Mouse (Mus musculus) intestine, embryonic 14.5 days (tissue): ENCODE results near the gene Hlcs. TPM values are rescaled to one million over a fixed set of nuclear protein-coding genes. Genes with fewer than 3 reads are reported as not detected.
"Not testable (repeated sequence)": the region's sequence is repeated elsewhere in the genome, so short reads cannot be mapped to it uniquely, and the experiment has no call there.

ENCODE experiments used
- ATAC-seq: fragments of 200-750 bp; cut with Nextera tagmentation; replicated peaks from 2 replicates; pipeline ENCODE4 v1.8.0; 2017; ENCODE audit warnings: low read depth, moderate number of reproducible peaks, moderate TSS enrichment, moderate library complexity; ENCODE audit not compliant: low FRiP score, low TSS enrichment
- DNase-seq: peaks from one replicate; pipeline ENCODE4 v3.0.0-alpha.2; 2018; ENCODE audit warnings: low spot score
- H3K27ac ChIP-seq: fragments of 300-500 bp; sonication (generic); 2 replicates; pipeline ENCODE4 v1.5.1; 2014; ENCODE audit warnings: low read depth, mild to moderate bottlenecking, control low read depth
- H3K27me3 ChIP-seq: fragments of 300-500 bp; sonication (generic); replicated peaks from 2 replicates; pipeline ENCODE4 v1.6.1; 2014; ENCODE audit warnings: low read length, control low read depth; ENCODE audit not compliant: control insufficient read depth, insufficient read depth
- H3K36me3 ChIP-seq: fragments of 300-500 bp; sonication (generic); 2 replicates; pipeline ENCODE4 v1.6.1; 2014; ENCODE audit warnings: low read length, control low read depth; ENCODE audit not compliant: control insufficient read depth, insufficient read depth
- H3K4me1 ChIP-seq: fragments of 300-500 bp; sonication (generic); replicated peaks from 2 replicates; pipeline ENCODE4 v1.6.1; 2014; ENCODE audit warnings: low read length, control low read depth, mixed read lengths; ENCODE audit not compliant: control insufficient read depth, insufficient read depth
- H3K4me2 ChIP-seq: fragments of 300-500 bp; sonication (generic); 2 replicates; pipeline ENCODE4 v1.6.1; 2014; ENCODE audit warnings: low read length
- H3K4me3 ChIP-seq: fragments of 300-500 bp; sonication (generic); 2 replicates; pipeline ENCODE4 v1.5.1; 2014; ENCODE audit warnings: low read depth, low read length, control low read depth, mixed read lengths
- H3K9ac ChIP-seq: fragments of 300-500 bp; sonication (generic); 2 replicates; pipeline ENCODE4 v1.6.1; 2014; ENCODE audit warnings: mild to moderate bottlenecking, low read length
- H3K9me3 ChIP-seq: fragments of 300-500 bp; sonication (generic); 2 replicates; pipeline ENCODE4 v1.6.1; 2016; ENCODE audit warnings: low read length, control low read depth; ENCODE audit not compliant: control insufficient read depth
- WGBS: fragments of 180-500 bp; shearing (Covaris S2); extraction: QIAGEN DNeasy Blood & Tissue Kit; methylation state at CpG from one replicate; pipeline ENCODE4 v1.1.7; 2014; 5-methylcytosine and 5-hydroxymethylcytosine counted together
- polyA plus RNA-seq: library from polyadenylated mRNA; unstranded; fragments of >200 nt; fragmentation: Nextera tagmentation; extraction: Ambion mirVana; gene quantifications from 2 replicates; pipeline ENCODE4 v1.2.1, GENCODE M21; 2014

Gene Hlcs
- polyA plus RNA-seq, 1 experiment from 2014 or later, result 8.9 TPM

- WGBS, result 61% methylated on average over 11 of the region's 11 CpGs
- ATAC-seq (no peak), DNase-seq (no peak)
- H3K9ac ChIP-seq, result no peak overlapping the region
- H3K36me3 ChIP-seq, result no peaks in the 10 kb centered on the region
- H3K27ac ChIP-seq, result no peak overlapping the region
- H3K4me2 ChIP-seq, result no peak overlapping the region
- H3K27me3 ChIP-seq, result no peaks in the 10 kb centered on the region
- H3K4me3 ChIP-seq, result no peak overlapping the region
- H3K4me1 ChIP-seq, result no peaks in the 10 kb centered on the region
- H3K9me3 ChIP-seq, result no peaks in the 10 kb centered on the region
These were observed 36.4 kb upstream of the Hlcs start for GRCm38 (mm10) chr16:94349588-94350286.

- WGBS, result 90% methylated on average over 2 of the region's 2 CpGs
- no peak overlapping the region for H3K4me3 ChIP-seq
- no peaks in the 10 kb centered on the region for H3K9me3 ChIP-seq
- no peaks in the 10 kb centered on the region for H3K27me3 ChIP-seq
- no peak overlapping the region for H3K4me2 ChIP-seq
- H3K27ac ChIP-seq, result no peak overlapping the region
- ATAC-seq (no peak), DNase-seq (no peak)
- H3K4me1 ChIP-seq, result no peaks in the 10 kb centered on the region
- no peak overlapping the region for H3K9ac ChIP-seq
- no peaks in the 10 kb centered on the region for H3K36me3 ChIP-seq
These were observed 35.4 kb upstream of the Hlcs start for GRCm38 (mm10) chr16:94348779-94349178.

- no peak for ATAC-seq
These were observed 33.8 kb upstream of the Hlcs start for GRCm38 (mm10) chr16:94347080-94347731.

GRCm38 (mm10) chr16:94345733-94346132 lies 32.4 kb upstream of the Hlcs start:
- H3K36me3 ChIP-seq, result no peaks in the 10 kb centered on the region
- WGBS, result 82% methylated on average over 1 of the region's 1 CpGs
- no peak for ATAC-seq
- DNase-seq, result no peak
- H3K27ac ChIP-seq, result no peak overlapping the region
- H3K4me3 ChIP-seq, result no peak overlapping the region
- no peaks in the 10 kb centered on the region for H3K27me3 ChIP-seq
- no peaks in the 10 kb centered on the region for H3K9me3 ChIP-seq
- H3K4me2 ChIP-seq, result no peak overlapping the region
- no peak overlapping the region for H3K9ac ChIP-seq
- H3K4me1 ChIP-seq, result no peaks in the 10 kb centered on the region

More at GRCm38 (mm10) chr16:94347080-94347731, 33.8 kb upstream of the Hlcs start:
- Histone ChIP-seq H3K27me3 (no peaks in the 10 kb centered on the region), H3K27ac (no peak overlapping the region), H3K4me1 (no peaks in the 10 kb centered on the region), H3K36me3 (no peaks in the 10 kb centered on the region), H3K4me2 (no peak overlapping the region), H3K4me3 (no peak overlapping the region), H3K9ac (no peak overlapping the region), H3K9me3 (no peaks in the 10 kb centered on the region)
- 79% methylated on average over 7 of the region's 7 CpGs for WGBS
- DNase-seq, result no peak

GRCm38 (mm10) chr16:94339164-94340160 lies 26.1 kb upstream of the Hlcs start:
- H3K9me3 ChIP-seq, H3K27me3 ChIP-seq, H3K27ac ChIP-seq, H3K9ac ChIP-seq, ATAC-seq, H3K4me1 ChIP-seq, H3K4me3 ChIP-seq, H3K4me2 ChIP-seq, H3K36me3 ChIP-seq, DNase-seq: not testable (repeated sequence)
- 93% methylated on average over 18 of the region's 22 CpGs for WGBS

- Histone ChIP-seq H3K27me3 (no peaks in the 10 kb centered on the region), H3K27ac (no peak overlapping the region), H3K9me3 (no peaks in the 10 kb centered on the region), H3K36me3 (no peaks in the 10 kb centered on the region), H3K9ac (no peak overlapping the region), H3K4me3 (no peak overlapping the region), H3K4me1 (no peaks in the 10 kb centered on the region), H3K4me2 (no peak overlapping the region)
- ATAC-seq, result no peak
- WGBS, result 46% methylated on average over 5 of the region's 5 CpGs
- no peak for DNase-seq
These were observed 22.3 kb upstream of the Hlcs start for GRCm38 (mm10) chr16:94335656-94336055.

GRCm38 (mm10) chr16:94331886-94332252 lies 18.5 kb upstream of the Hlcs start:
- 73% methylated on average over 5 of the region's 5 CpGs for WGBS

GRCm38 (mm10) chr16:94331233-94331885 lies 18.0 kb upstream of the Hlcs start:
- ATAC-seq (no peak), DNase-seq (no peak)
- Histone ChIP-seq H3K4me1 (peaks cover 7% of the 10 kb centered on the region; the same call in 1 of the 2 replicates), H3K9ac (no peak overlapping the region), H3K27me3 (peaks cover 24% of the 10 kb centered on the region), H3K4me3 (no peak overlapping the region), H3K4me2 (no peak overlapping the region), H3K36me3 (no peaks in the 10 kb centered on the region), H3K9me3 (no peaks in the 10 kb centered on the region), H3K27ac (no peak overlapping the region)
- WGBS, result 86% methylated on average over 9 of the region's 9 CpGs

More at GRCm38 (mm10) chr16:94331886-94332252, 18.5 kb upstream of the Hlcs start:
- H3K9ac ChIP-seq, result no peak overlapping the region
- peaks cover 7% of the 10 kb centered on the region; the same call in 1 of the 2 replicates for H3K4me1 ChIP-seq
- no peaks in the 10 kb centered on the region for H3K9me3 ChIP-seq
- ATAC-seq (no peak), DNase-seq (peak; percentile 74)
- no peak overlapping the region for H3K4me3 ChIP-seq
- H3K27me3 ChIP-seq, result peaks cover 22% of the 10 kb centered on the region
- no peak overlapping the region for H3K27ac ChIP-seq
- no peaks in the 10 kb centered on the region for H3K36me3 ChIP-seq
- no peak overlapping the region for H3K4me2 ChIP-seq
